Mouse (Mus musculus): ENCODE data around the gene Kremen1. TPM values are rescaled to one million over a fixed set of nuclear protein-coding genes. Genes with fewer than 3 reads are reported as not detected.

Gene Kremen1
- 10 to 100 TPM; 80.7 to 81.9 TPM for total RNA-seq (2021)

- intact Hi-C loops (cut with DNase I) = loop anchor here (5.0 kb wide), 1 partner anchor 159 kb away; no protein-coding TSS in a partner anchor
- DNase-seq = peak; percentile 91 to 92
These were observed at the start of gene Kremen1 for GRCm38 (mm10) chr11:5261508-5262392. Gene Kremen1 (minus strand): TSS chr11:5261558.

GRCm38 (mm10) chr11:5307024-5307905, 45.9 kb upstream of the Kremen1 start:
- intact Hi-C loops (cut with DNase I) = no loop called here
- no peak for DNase-seq

- no peak for DNase-seq
- intact Hi-C loops (cut with DNase I) = no loop called here
These were observed 44.7 kb upstream of the Kremen1 start for GRCm38 (mm10) chr11:5306017-5306416.

GRCm38 (mm10) chr11:5304526-5304925, 43.2 kb upstream of the Kremen1 start:
- no peak for DNase-seq
- intact Hi-C loops (cut with DNase I) = no loop called here

- intact Hi-C loops (cut with DNase I) = loop anchor here (10.0 kb wide), 1 partner anchor 327 kb away; no protein-coding TSS in a partner anchor
- no peak for DNase-seq
These were observed 36.6 kb upstream of the Kremen1 start for GRCm38 (mm10) chr11:5298007-5298372.

- DNase-seq = peak in 1 of 2 experiments; percentile 20
- intact Hi-C loops (cut with DNase I) = loop anchor here (10.0 kb wide), 1 partner anchor 327 kb away; no protein-coding TSS in a partner anchor
These were observed 36.0 kb upstream of the Kremen1 start for GRCm38 (mm10) chr11:5297148-5298006.

- DNase-seq = no peak
- intact Hi-C loops (cut with DNase I) = loop anchor here (10.0 kb wide), 1 partner anchor 328 kb away; no protein-coding TSS in a partner anchor
These were observed 35.3 kb upstream of the Kremen1 start for GRCm38 (mm10) chr11:5296576-5297115.

GRCm38 (mm10) chr11:5294805-5295204, 33.4 kb upstream of the Kremen1 start:
- intact Hi-C loops (cut with DNase I) = loop anchor here (5.0 to 10.0 kb wide), 3 partner anchors 113 to 330 kb away; no protein-coding TSS in a partner anchor
- no peak for DNase-seq

GRCm38 (mm10) chr11:5290691-5291090, 29.3 kb upstream of the Kremen1 start:
- DNase-seq = peak; percentile 66 to 79
- intact Hi-C loops (cut with DNase I) = loop anchor here (1.0 to 10.0 kb wide), 4 partner anchors 108 to 334 kb away; no protein-coding TSS in a partner anchor

GRCm38 (mm10) chr11:5289826-5290580, 28.6 kb upstream of the Kremen1 start:
- intact Hi-C loops (cut with DNase I) = loop anchor here (1.0 to 10.0 kb wide), 4 partner anchors 108 to 335 kb away; no protein-coding TSS in a partner anchor
- DNase-seq = no peak

- intact Hi-C loops (cut with DNase I) = no loop called here
- DNase-seq = no peak
These were observed 22.6 kb upstream of the Kremen1 start for GRCm38 (mm10) chr11:5283987-5284386.

- DNase-seq = no peak
- intact Hi-C loops (cut with DNase I) = no loop called here
These were observed 19.6 kb upstream of the Kremen1 start for GRCm38 (mm10) chr11:5280932-5281331.

GRCm38 (mm10) chr11:5278463-5278862, 17.1 kb upstream of the Kremen1 start:
- intact Hi-C loops (cut with DNase I) = no loop called here

GRCm38 (mm10) chr11:5277307-5277971, 16.1 kb upstream of the Kremen1 start:
- intact Hi-C loops (cut with DNase I) = no loop called here
- no peak for DNase-seq

More at GRCm38 (mm10) chr11:5278463-5278862, 17.1 kb upstream of the Kremen1 start:
- no peak for DNase-seq

GRCm38 (mm10) chr11:5275216-5275615, 13.9 kb upstream of the Kremen1 start:
- intact Hi-C loops (cut with DNase I) = no loop called here
- no peak for DNase-seq

- intact Hi-C loops (cut with DNase I) = no loop called here
- DNase-seq = no peak
These were observed 11.3 kb upstream of the Kremen1 start for GRCm38 (mm10) chr11:5272536-5273234.

GRCm38 (mm10) chr11:5272066-5272360, 10.7 kb upstream of the Kremen1 start:
- no peak for DNase-seq
- intact Hi-C loops (cut with DNase I) = no loop called here
